Mouse (Mus musculus) MN1 (cell line): Measurements from ENCODE around the gene Spdye4a.
A peak's percentile ranks its signal among the peaks of the same experiment; 100 is the strongest.

Experiments used
- DNase-seq: peaks from one replicate; pipeline ENCODE4 v3.0.0-alpha.2; 2016; ENCODE audit warnings: low spot score

Spdye4a gene

GRCm38 (mm10) chr5:143226790-143227189 lies at the start of gene Spdye4a:
TSS of gene Spdye4a (minus strand) at chr5:143226890.
- DNase-seq, result no peak

- no peak for DNase-seq
These were observed 49.1 kb upstream of the Spdye4a start for GRCm38 (mm10) chr5:143275761-143276160.

- no peak for DNase-seq
These were observed 46.0 kb upstream of the Spdye4a start for GRCm38 (mm10) chr5:143272540-143273330.

GRCm38 (mm10) chr5:143272108-143272507 lies 45.4 kb upstream of the Spdye4a start:
- no peak for DNase-seq

- no peak for DNase-seq
These were observed 45.0 kb upstream of the Spdye4a start for GRCm38 (mm10) chr5:143271642-143272041.

GRCm38 (mm10) chr5:143270151-143270519 lies 43.4 kb upstream of the Spdye4a start:
- peak; percentile 60 for DNase-seq

- peak; percentile 88 for DNase-seq
These were observed 42.9 kb upstream of the Spdye4a start, which contains the start of gene Zfp316 for GRCm38 (mm10) chr5:143269363-143270150. TSS of gene Zfp316 (minus strand) at chr5:143270022.

- no peak for DNase-seq
These were observed 42.3 kb upstream of the Spdye4a start for GRCm38 (mm10) chr5:143268985-143269362.

GRCm38 (mm10) chr5:143266794-143267193 lies 40.1 kb upstream of the Spdye4a start:
- DNase-seq, result no peak

- no peak for DNase-seq
These were observed 38.7 kb upstream of the Spdye4a start for GRCm38 (mm10) chr5:143265409-143265808.

GRCm38 (mm10) chr5:143264689-143265088 lies 38.0 kb upstream of the Spdye4a start:
- peak; percentile 83 for DNase-seq

- no peak for DNase-seq
These were observed 34.9 kb upstream of the Spdye4a start for GRCm38 (mm10) chr5:143261636-143262035.

- no peak for DNase-seq
These were observed 29.1 kb upstream of the Spdye4a start for GRCm38 (mm10) chr5:143255802-143256201.

- no peak for DNase-seq
These were observed 28.4 kb upstream of the Spdye4a start for GRCm38 (mm10) chr5:143255131-143255519.

- no peak for DNase-seq
These were observed 27.9 kb upstream of the Spdye4a start for GRCm38 (mm10) chr5:143254487-143255130.

- DNase-seq, result no peak
These were observed 27.3 kb upstream of the Spdye4a start for GRCm38 (mm10) chr5:143253881-143254486.

- peak; percentile 30 for DNase-seq
These were observed 26.6 kb upstream of the Spdye4a start for GRCm38 (mm10) chr5:143253186-143253880.

- no peak for DNase-seq
These were observed 26.1 kb upstream of the Spdye4a start for GRCm38 (mm10) chr5:143252791-143253185.

GRCm38 (mm10) chr5:143252039-143252438 lies 25.3 kb upstream of the Spdye4a start:
- no peak for DNase-seq

- no peak for DNase-seq
These were observed 18.2 kb upstream of the Spdye4a start for GRCm38 (mm10) chr5:143244926-143245325.

GRCm38 (mm10) chr5:143236036-143236435 lies 9.3 kb upstream of the Spdye4a start:
- DNase-seq, result peak; percentile 34
